Mouse (Mus musculus): Measurements from ENCODE around the gene Cmtm1. TPM values are rescaled to one million over a fixed set of nuclear protein-coding genes. Genes with fewer than 3 reads are reported as not detected.
"Not testable (repeated sequence)": the region's sequence is repeated elsewhere in the genome, so short reads cannot be mapped to it uniquely, and the experiment has no call there.

Cmtm1 gene
- polyA plus RNA-seq, 1 experiment = not detected

GRCm38 (mm10) chr8:104268937-104269440 is 41.0 kb downstream of the Cmtm1 start:
- no peak overlapping the region for H3K27ac ChIP-seq (ENCODE audit: insufficient read depth, low read length)
- TF ChIP-seq CTCF (IDR thresholded peaks at IDR 0.05; ENCODE audit: extremely low read depth, insufficient read depth, low read length) (no peak), POLR2A (IDR thresholded peaks at IDR 0.05; ENCODE audit: extremely low read depth, insufficient read depth, low read length) (no peak)
- H3K4me3 ChIP-seq (ENCODE audit: insufficient read depth, low read length) = no peak overlapping the region
- no peaks in the 10 kb centered on the region for H3K4me1 ChIP-seq (ENCODE audit: control insufficient read depth, insufficient read depth, low read length)

GRCm38 (mm10) chr8:104268368-104268767 is 41.6 kb downstream of the Cmtm1 start:
- no peaks in the 10 kb centered on the region for H3K4me1 ChIP-seq (ENCODE audit: control insufficient read depth, insufficient read depth, low read length)
- no peak overlapping the region for H3K4me3 ChIP-seq (ENCODE audit: insufficient read depth, low read length)
- TF ChIP-seq POLR2A (IDR thresholded peaks at IDR 0.05; ENCODE audit: extremely low read depth, insufficient read depth, low read length) (no peak), CTCF (IDR thresholded peaks at IDR 0.05; ENCODE audit: extremely low read depth, insufficient read depth, low read length) (no peak)

GRCm38 (mm10) chr8:104264271-104264935 is 45.5 kb downstream of the Cmtm1 start:
- not testable (repeated sequence) for H3K4me3 ChIP-seq (ENCODE audit: insufficient read depth, low read length); H3K4me1 ChIP-seq (ENCODE audit: control insufficient read depth, insufficient read depth, low read length); H3K27ac ChIP-seq (ENCODE audit: insufficient read depth, low read length)

More at GRCm38 (mm10) chr8:104268368-104268767, 41.6 kb downstream of the Cmtm1 start:
- no peak overlapping the region for H3K27ac ChIP-seq (ENCODE audit: insufficient read depth, low read length)

- H3K4me3 ChIP-seq (ENCODE audit: insufficient read depth, low read length); H3K27ac ChIP-seq (ENCODE audit: insufficient read depth, low read length); H3K4me1 ChIP-seq (ENCODE audit: control insufficient read depth, insufficient read depth, low read length): not testable (repeated sequence)
These were observed 48.1 kb downstream of the Cmtm1 start for GRCm38 (mm10) chr8:104261802-104262201.

- 0 out of 2 replicates have a peak, but pooled peaks have one; percentile 21 for TF ChIP-seq CTCF (IDR thresholded peaks at IDR 0.05; ENCODE audit: extremely low read depth, insufficient read depth, low read length)
- no peak for TF ChIP-seq POLR2A (IDR thresholded peaks at IDR 0.05; ENCODE audit: extremely low read depth, insufficient read depth, low read length)
- Histone ChIP-seq H3K4me3 (ENCODE audit: insufficient read depth, low read length) (no peak overlapping the region), H3K4me1 (ENCODE audit: control insufficient read depth, insufficient read depth, low read length) (no peaks in the 10 kb centered on the region; the same call in 1 of the 2 replicates), H3K27ac (ENCODE audit: insufficient read depth, low read length) (no peak overlapping the region)
These were observed 56.9 kb downstream of the Cmtm1 start for GRCm38 (mm10) chr8:104253016-104253415.

GRCm38 (mm10) chr8:104251461-104251860 is 58.5 kb downstream of the Cmtm1 start:
- TF ChIP-seq CTCF (IDR thresholded peaks at IDR 0.05; ENCODE audit: extremely low read depth, insufficient read depth, low read length) (no peak), POLR2A (IDR thresholded peaks at IDR 0.05; ENCODE audit: extremely low read depth, insufficient read depth, low read length) (no peak)
- H3K27ac ChIP-seq (ENCODE audit: insufficient read depth, low read length) = no peak overlapping the region
- H3K4me1 ChIP-seq (ENCODE audit: control insufficient read depth, insufficient read depth, low read length) = no peaks in the 10 kb centered on the region; the same call in 1 of the 2 replicates
- H3K4me3 ChIP-seq (ENCODE audit: insufficient read depth, low read length) = no peak overlapping the region; the same call in 1 of the 2 replicates

- Histone ChIP-seq H3K4me1 (ENCODE audit: control insufficient read depth, insufficient read depth, low read length) (no peaks in the 10 kb centered on the region; the same call in 1 of the 2 replicates), H3K4me3 (ENCODE audit: insufficient read depth, low read length) (peak within 1 kb of the TSS; percentile 95), H3K27ac (ENCODE audit: insufficient read depth, low read length) (no peak within 1 kb of the TSS)
- peak; percentile 56; the same call in 1 of the 2 replicates for TF ChIP-seq POLR2A (IDR thresholded peaks at IDR 0.05; ENCODE audit: extremely low read depth, insufficient read depth, low read length)
- TF ChIP-seq CTCF (IDR thresholded peaks at IDR 0.05; ENCODE audit: extremely low read depth, insufficient read depth, low read length) = no peak
These were observed 59.2 kb downstream of the Cmtm1 start, which contains the start of gene Cklf for GRCm38 (mm10) chr8:104250439-104251367. Gene Cklf (plus strand): TSS chr8:104250861.

- Histone ChIP-seq H3K27ac (ENCODE audit: insufficient read depth, low read length) (no peak overlapping the region), H3K4me3 (ENCODE audit: insufficient read depth, low read length) (no peak overlapping the region), H3K4me1 (ENCODE audit: control insufficient read depth, insufficient read depth, low read length) (no peaks in the 10 kb centered on the region; the same call in 1 of the 2 replicates)
- TF ChIP-seq CTCF (IDR thresholded peaks at IDR 0.05; ENCODE audit: extremely low read depth, insufficient read depth, low read length) (no peak), POLR2A (IDR thresholded peaks at IDR 0.05; ENCODE audit: extremely low read depth, insufficient read depth, low read length) (no peak)
These were observed 60.4 kb downstream of the Cmtm1 start for GRCm38 (mm10) chr8:104249442-104249996.

GRCm38 (mm10) chr8:104248276-104248675 is 61.7 kb downstream of the Cmtm1 start, which contains the start of gene Tk2:
Gene Tk2 (minus strand): TSS chr8:104248558.
- Histone ChIP-seq H3K4me3 (ENCODE audit: insufficient read depth, low read length) (peak within 1 kb of the TSS; percentile 69), H3K27ac (ENCODE audit: insufficient read depth, low read length) (no peak within 1 kb of the TSS), H3K4me1 (ENCODE audit: control insufficient read depth, insufficient read depth, low read length) (no peaks in the 10 kb centered on the region; the same call in 1 of the 2 replicates)
- TF ChIP-seq CTCF (IDR thresholded peaks at IDR 0.05; ENCODE audit: extremely low read depth, insufficient read depth, low read length) = no peak
- TF ChIP-seq POLR2A (IDR thresholded peaks at IDR 0.05; ENCODE audit: extremely low read depth, insufficient read depth, low read length) = peak; percentile 88
